Mouse (Mus musculus) forebrain, embryonic 16.5 days (tissue): Measurements from ENCODE around the gene Tango6. TPM values are rescaled to one million over a fixed set of nuclear protein-coding genes. Genes with fewer than 3 reads are reported as not detected.

ENCODE experiments used
- ATAC-seq: fragments of 200-750 bp; cut with Nextera tagmentation; 2 replicates; pipeline ENCODE4 v1.8.0; 2017; ENCODE audit warnings: mild to moderate bottlenecking, moderate library complexity
- H3K27ac ChIP-seq: fragments of 300-500 bp; sonication (generic); 2 replicates; pipeline ENCODE4 v1.5.1; 2014; ENCODE audit warnings: low read length, control low read depth
- H3K27me3 ChIP-seq: fragments of 300-500 bp; sonication (generic); replicated peaks from 2 replicates; pipeline ENCODE4 v1.6.1; 2014; ENCODE audit warnings: low read length; ENCODE audit not compliant: control insufficient read depth, insufficient read depth
- H3K36me3 ChIP-seq: fragments of 300-500 bp; sonication (generic); 2 replicates; pipeline ENCODE4 v1.6.1; 2014; ENCODE audit not compliant: control insufficient read depth, insufficient read depth
- H3K4me1 ChIP-seq: fragments of 300-500 bp; sonication (generic); replicated peaks from 2 replicates; pipeline ENCODE4 v1.6.1; 2014; ENCODE audit warnings: low read length; ENCODE audit not compliant: control insufficient read depth, insufficient read depth
- H3K4me2 ChIP-seq: fragments of 300-500 bp; sonication (generic); 2 replicates; pipeline ENCODE4 v1.6.1; 2014; ENCODE audit warnings: mild to moderate bottlenecking, low read length, control low read depth
- H3K4me3 ChIP-seq: fragments of 300-500 bp; sonication (generic); replicated peaks from 2 replicates; pipeline ENCODE4 v1.5.1; 2014; ENCODE audit warnings: mild to moderate bottlenecking, low read length, control low read depth
- H3K9ac ChIP-seq: fragments of 300-500 bp; sonication (generic); replicated peaks from 2 replicates; pipeline ENCODE4 v1.6.1; 2014; ENCODE audit warnings: low read depth, low read length, control low read depth
- H3K9me3 ChIP-seq: fragments of 300-500 bp; sonication (generic); 2 replicates; pipeline ENCODE4 v1.6.1; 2016; ENCODE audit warnings: low read length; ENCODE audit not compliant: control insufficient read depth
- WGBS: fragments of 180-500 bp; shearing (Covaris S2); extraction: QIAGEN DNeasy Blood & Tissue Kit; methylation state at CpG from one replicate; pipeline ENCODE4 v1.1.7; 2014; 5-methylcytosine and 5-hydroxymethylcytosine counted together
- polyA plus RNA-seq: library from polyadenylated mRNA; unstranded; fragments of >200 nt; fragmentation: Nextera tagmentation; extraction: Ambion mirVana; gene quantifications from 2 replicates; pipeline ENCODE4 v1.2.1, GENCODE M21; 2015

Tango6 gene
- polyA plus RNA-seq, 1 experiment from 2014 or later: 5.6 TPM

DNA sequence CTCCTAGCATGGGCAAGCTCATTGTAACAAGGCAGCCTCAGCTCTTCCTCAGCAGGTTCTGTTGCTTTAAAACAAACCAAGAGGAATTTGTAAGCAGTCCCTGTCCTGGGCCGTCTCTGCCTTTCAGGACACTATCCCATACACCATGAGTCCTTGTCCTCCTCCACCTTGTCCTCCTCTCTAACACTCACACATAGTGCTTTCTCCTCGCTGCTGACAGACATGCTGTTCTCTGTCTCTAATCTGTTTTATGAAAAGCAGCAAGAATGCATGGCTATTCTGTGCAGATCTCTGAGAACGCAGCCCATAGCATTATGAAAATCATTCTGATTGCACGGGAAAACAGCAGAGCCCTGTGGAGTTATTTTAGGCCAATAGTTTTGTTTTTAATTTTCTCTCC is 78.4 kb downstream of the Tango6 start:
- H3K4me3 ChIP-seq: no peak overlapping the region
- 0 out of 2 replicates have a peak overlapping the region, but pooled peaks have one; percentile 22 for H3K9ac ChIP-seq
- peak overlapping the region; percentile 75 for H3K27ac ChIP-seq
- ATAC-seq: no peak
- H3K4me1 ChIP-seq: peaks cover 14% of the 10 kb centered on the region
- no peaks in the 10 kb centered on the region for H3K9me3 ChIP-seq
- H3K36me3 ChIP-seq: no peaks in the 10 kb centered on the region
- no peak overlapping the region for H3K4me2 ChIP-seq
- WGBS: 40% methylated on average over 4 of the region's 4 CpGs
- no peaks in the 10 kb centered on the region for H3K27me3 ChIP-seq

DNA sequence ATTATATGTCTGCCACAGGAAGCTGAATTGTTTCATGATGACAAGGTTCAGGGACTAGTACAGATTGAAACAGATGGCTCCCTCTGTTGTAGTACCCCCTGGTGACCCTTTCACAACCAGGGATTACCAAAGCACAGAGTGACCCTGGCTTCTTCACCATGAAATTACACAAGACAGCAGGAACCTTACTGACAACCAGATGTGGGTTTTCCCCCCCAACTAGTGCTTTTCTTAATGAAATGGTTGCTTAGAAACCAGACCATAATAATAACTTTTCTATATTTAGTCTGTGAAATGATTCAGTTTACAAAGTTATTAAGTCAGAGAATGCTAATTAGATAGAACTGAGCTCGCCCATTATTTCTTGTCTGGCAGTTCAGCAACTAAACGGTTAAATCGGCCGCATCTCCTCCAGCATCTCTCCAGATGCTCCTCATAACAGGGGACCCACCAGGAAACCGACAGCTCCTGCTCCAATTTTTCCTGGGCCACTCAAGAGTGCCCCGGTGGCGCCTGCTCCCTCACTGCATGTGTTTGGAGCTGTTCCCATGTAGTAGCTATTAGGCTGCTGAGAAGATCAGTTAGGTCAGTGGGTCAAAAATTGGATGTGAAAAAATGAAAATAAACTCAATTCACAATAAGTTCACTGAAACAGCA is 79.1 kb downstream of the Tango6 start:
- H3K36me3 ChIP-seq: no peaks in the 10 kb centered on the region
- WGBS: 21% methylated on average over 7 of the region's 7 CpGs
- no peak overlapping the region for H3K9ac ChIP-seq
- H3K4me1 ChIP-seq: peaks cover 14% of the 10 kb centered on the region
- peak overlapping the region; percentile 50 for H3K27ac ChIP-seq
- no peak overlapping the region for H3K4me3 ChIP-seq
- H3K4me2 ChIP-seq: no peak overlapping the region
- no peaks in the 10 kb centered on the region for H3K27me3 ChIP-seq
- H3K9me3 ChIP-seq: no peaks in the 10 kb centered on the region
- peak; percentile 33; the same call in 1 of the 2 replicates for ATAC-seq

DNA sequence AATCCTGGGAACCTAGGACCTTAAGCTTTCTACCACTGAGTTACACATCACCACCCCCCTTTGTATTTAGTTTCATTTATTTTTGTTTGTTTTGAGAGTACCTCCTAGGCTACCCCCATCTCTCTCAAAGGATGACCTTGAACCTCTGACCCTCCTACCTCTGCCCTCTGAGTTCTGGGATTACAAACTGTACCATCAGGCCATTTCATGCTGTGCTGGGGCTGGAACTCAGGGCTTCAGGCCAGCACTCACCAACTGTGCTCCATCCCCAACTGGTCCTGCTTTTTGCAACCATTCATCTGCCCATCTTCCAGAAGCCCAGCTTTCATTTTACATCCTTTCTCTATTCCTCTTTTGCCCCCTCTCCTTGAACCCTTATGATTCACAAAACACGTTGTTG is 81.7 kb downstream of the Tango6 start:
- no peaks in the 10 kb centered on the region for H3K36me3 ChIP-seq
- H3K4me3 ChIP-seq: no peak overlapping the region
- 88% methylated on average over 1 of the region's 1 CpGs for WGBS
- H3K27ac ChIP-seq: no peak overlapping the region
- H3K27me3 ChIP-seq: no peaks in the 10 kb centered on the region
- no peak overlapping the region for H3K9ac ChIP-seq
- no peak for ATAC-seq
- H3K9me3 ChIP-seq: no peaks in the 10 kb centered on the region
- H3K4me1 ChIP-seq: peaks cover 14% of the 10 kb centered on the region
- no peak overlapping the region for H3K4me2 ChIP-seq

DNA sequence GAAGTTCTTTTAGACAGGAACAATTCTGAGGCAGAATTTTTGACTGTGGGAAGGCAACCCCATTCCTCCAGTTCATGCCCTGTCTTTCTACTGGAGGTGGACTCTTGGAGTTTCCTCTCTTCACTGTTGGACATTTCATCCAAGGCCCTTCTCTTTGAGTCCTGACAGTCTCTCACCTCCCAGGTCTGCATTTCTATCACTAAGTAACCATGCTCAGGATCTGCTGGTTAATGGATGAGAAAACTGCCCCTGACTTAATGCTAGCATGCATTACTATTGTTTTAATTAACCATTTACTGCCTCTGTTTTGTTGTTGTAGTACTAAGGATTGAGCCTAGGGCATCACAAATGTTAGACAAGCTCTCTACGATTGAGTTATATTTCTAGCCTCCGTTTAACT is 82.7 kb downstream of the Tango6 start:
- Histone ChIP-seq H3K4me2 (no peak overlapping the region), H3K9ac (no peak overlapping the region), H3K27me3 (no peaks in the 10 kb centered on the region), H3K36me3 (no peaks in the 10 kb centered on the region), H3K27ac (no peak overlapping the region), H3K4me3 (no peak overlapping the region), H3K4me1 (peaks cover 14% of the 10 kb centered on the region), H3K9me3 (no peaks in the 10 kb centered on the region)
- WGBS: 96% methylated on average over 2 of the region's 2 CpGs
- no peak for ATAC-seq

DNA sequence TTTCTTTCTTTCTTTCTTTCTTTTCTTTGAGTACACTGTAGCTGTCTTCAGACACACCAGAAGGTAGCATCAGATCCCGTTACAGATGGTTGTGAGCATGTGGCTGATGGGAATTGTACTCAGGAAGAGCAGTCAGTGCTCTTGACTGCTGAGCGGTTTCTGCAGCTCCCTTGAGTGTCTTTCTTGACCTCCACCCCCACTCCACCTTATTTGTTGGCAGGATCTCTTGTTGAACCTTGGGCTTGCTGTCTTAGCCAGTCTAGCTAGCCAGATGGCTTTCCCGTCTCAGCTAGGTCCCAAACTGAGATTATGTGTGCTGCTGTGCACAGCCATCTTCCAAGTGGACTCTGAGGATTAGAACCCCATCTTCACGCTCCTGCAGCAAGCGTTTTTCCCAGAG is 83.9 kb downstream of the Tango6 start:
- Histone ChIP-seq H3K27ac (no peak overlapping the region), H3K9ac (no peak overlapping the region), H3K4me3 (no peak overlapping the region), H3K9me3 (no peaks in the 10 kb centered on the region), H3K4me1 (peaks cover 7% of the 10 kb centered on the region), H3K27me3 (no peaks in the 10 kb centered on the region), H3K4me2 (no peak overlapping the region), H3K36me3 (no peaks in the 10 kb centered on the region)
- 85% methylated on average over 5 of the region's 5 CpGs for WGBS
- no peak for ATAC-seq

DNA sequence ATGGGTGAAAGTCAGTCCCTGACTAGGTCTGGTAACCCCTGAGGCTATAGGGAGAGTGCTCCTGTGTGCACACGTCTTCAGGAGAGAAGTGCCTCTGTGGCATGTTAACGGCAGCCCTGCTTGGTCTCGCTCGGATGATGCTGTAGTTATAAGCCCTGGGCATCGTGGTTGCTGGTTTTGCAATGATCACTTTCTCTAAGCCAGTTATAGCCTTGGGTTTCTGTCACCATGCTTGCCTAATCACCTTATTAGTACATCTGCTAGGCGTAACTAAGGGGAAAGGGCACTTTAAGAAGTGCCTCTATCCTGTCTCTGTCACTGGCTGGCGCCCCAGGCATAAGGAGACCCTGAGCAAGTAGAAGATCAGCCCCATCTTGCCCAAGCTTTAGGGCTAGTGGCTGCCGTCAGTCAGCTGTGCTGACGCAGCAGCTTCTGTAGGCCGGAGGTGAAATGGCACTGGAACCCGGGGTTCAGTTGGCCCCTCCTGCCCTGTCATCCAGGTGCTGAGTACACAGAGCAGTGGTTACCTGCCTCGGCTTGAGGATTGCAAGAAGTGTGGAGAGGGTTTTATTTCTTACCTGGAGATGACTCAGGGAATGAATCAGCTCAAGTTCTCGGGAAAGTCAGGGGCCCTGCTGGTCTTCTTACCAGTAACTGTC is 86.4 kb downstream of the Tango6 start:
- Histone ChIP-seq H3K36me3 (no peaks in the 10 kb centered on the region), H3K9ac (no peak overlapping the region), H3K4me2 (no peak overlapping the region), H3K27me3 (no peaks in the 10 kb centered on the region), H3K4me3 (no peak overlapping the region), H3K27ac (no peak overlapping the region), H3K9me3 (no peaks in the 10 kb centered on the region), H3K4me1 (no peaks in the 10 kb centered on the region)
- no peak for ATAC-seq
- 91% methylated on average over 13 of the region's 13 CpGs for WGBS

DNA sequence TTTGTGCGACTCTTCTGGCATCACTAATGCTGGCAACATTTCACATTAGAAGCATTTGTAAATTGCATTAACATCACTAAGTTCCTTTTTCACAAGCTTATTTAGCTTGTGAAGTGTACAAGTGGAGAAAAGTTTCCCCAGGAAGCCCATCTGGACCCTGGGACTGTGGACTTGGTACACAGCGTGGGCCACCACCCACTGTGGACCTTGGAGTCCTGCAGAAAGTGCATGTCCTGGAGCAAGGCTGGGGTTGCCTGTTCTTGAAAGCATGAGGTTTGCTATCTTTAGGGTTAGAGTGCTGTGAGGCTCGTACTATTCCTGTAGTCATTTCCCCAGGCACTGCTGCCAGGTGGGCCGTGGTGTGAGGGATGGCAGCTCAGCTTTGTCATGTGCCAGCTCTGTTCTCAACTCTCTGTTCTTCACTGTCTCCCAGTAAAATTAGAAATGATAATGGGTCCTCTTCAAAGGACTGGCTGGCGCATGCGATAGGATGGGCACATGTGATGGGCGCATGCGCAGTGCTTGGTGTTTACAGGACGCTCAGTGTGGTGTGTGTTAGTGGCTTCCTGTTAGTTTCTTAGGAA is 87.8 kb downstream of the Tango6 start:
- ATAC-seq: no peak
- H3K4me1 ChIP-seq: no peaks in the 10 kb centered on the region
- no peaks in the 10 kb centered on the region for H3K36me3 ChIP-seq
- no peak overlapping the region for H3K9ac ChIP-seq
- no peak overlapping the region for H3K27ac ChIP-seq
- no peaks in the 10 kb centered on the region for H3K27me3 ChIP-seq
- WGBS: 89% methylated on average over 9 of the region's 9 CpGs
- no peak overlapping the region for H3K4me2 ChIP-seq
- H3K4me3 ChIP-seq: no peak overlapping the region
- no peaks in the 10 kb centered on the region for H3K9me3 ChIP-seq

DNA sequence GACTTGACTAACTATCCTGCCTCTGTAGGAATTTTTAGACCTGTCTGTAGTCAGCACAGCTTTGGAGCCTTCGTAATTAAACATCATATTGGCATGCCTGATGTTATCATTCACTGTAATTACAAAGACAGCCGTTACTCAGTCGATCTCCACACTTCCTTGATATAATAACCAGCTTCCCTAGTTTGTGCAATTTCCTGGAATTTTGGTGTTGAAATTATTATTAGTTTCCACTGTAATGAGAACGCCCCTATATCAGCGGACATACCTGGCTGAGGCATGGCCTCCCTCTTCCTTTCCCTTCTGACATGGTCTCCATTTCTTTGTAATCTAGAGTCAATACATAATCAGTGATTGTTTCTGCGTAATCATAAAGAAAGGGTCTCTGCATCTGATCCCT is 89.2 kb downstream of the Tango6 start:
- no peak for ATAC-seq

DNA sequence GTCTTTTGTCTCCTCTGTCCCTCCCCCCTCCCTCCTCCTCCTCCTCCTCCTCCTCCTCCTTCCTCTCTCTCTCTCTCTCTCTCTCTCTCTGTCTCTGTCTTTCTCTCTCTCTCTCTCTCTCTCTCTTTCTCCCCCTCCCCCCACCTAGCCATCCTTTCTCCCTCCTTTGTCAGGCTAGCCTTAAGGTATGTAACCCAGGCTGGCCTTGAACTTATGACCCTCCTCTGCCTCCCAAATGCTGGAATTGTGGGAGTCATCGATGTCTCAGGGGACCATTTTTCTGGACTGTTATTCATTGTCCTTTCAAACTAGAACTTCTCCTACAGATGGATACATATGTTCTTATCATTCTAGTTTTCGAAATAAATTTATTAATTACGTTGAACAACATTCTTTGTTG is 89.6 kb downstream of the Tango6 start:
- Histone ChIP-seq H3K4me2 (no peak overlapping the region), H3K27ac (no peak overlapping the region), H3K9ac (no peak overlapping the region), H3K27me3 (no peaks in the 10 kb centered on the region), H3K36me3 (no peaks in the 10 kb centered on the region), H3K4me3 (no peak overlapping the region), H3K9me3 (no peaks in the 10 kb centered on the region), H3K4me1 (no peaks in the 10 kb centered on the region)
- 93% methylated on average over 3 of the region's 3 CpGs for whole genome bisulfite sequencing
- ATAC-seq: no peak

More for the DNA sequence above, 89.2 kb downstream of the Tango6 start:
- 75% methylated on average over 6 of the region's 6 CpGs for WGBS
- Histone ChIP-seq H3K36me3 (no peaks in the 10 kb centered on the region), H3K4me1 (no peaks in the 10 kb centered on the region), H3K9me3 (no peaks in the 10 kb centered on the region), H3K27me3 (no peaks in the 10 kb centered on the region), H3K4me2 (no peak overlapping the region), H3K4me3 (no peak overlapping the region), H3K9ac (no peak overlapping the region), H3K27ac (no peak overlapping the region)
